Mouse (Mus musculus): ENCODE results near the gene Nmt1. TPM values are rescaled to one million over a fixed set of nuclear protein-coding genes. Genes with fewer than 3 reads are reported as not detected.

Nmt1 gene
- polyA plus RNA-seq, 1 experiment from 2014 or later: 36.7 TPM

GRCm38 (mm10) chr11:103099352-103099940 is 71.5 kb downstream of the Nmt1 start:
- H3K4me3 ChIP-seq (replicated peaks): no peak overlapping the region
- H3K27me3 ChIP-seq: peaks cover 60% of the 10 kb centered on the region
- H3K36me3 ChIP-seq (replicated peaks): no peaks in the 10 kb centered on the region
- H3K27ac ChIP-seq (replicated peaks): no peak overlapping the region
- no peak overlapping the region for H3K4me2 ChIP-seq
- no peaks in the 10 kb centered on the region for H3K9me3 ChIP-seq (replicated peaks)
- no peak overlapping the region for H3K9ac ChIP-seq
- 67% methylated on average over 12 of the region's 12 CpGs for WGBS (ENCODE audit: insufficient replicate concordance)
- H3K4me1 ChIP-seq (replicated peaks): peaks cover 32% of the 10 kb centered on the region
- no peak for ATAC-seq (ENCODE audit: insufficient read depth)

- WGBS (ENCODE audit: insufficient replicate concordance): 55% methylated on average over 8 of the region's 8 CpGs
- peaks cover 60% of the 10 kb centered on the region for H3K27me3 ChIP-seq
- no peak overlapping the region for H3K4me3 ChIP-seq (replicated peaks)
These were observed 72.4 kb downstream of the Nmt1 start for GRCm38 (mm10) chr11:103100361-103100760.

GRCm38 (mm10) chr11:103101481-103101865 is 73.5 kb downstream of the Nmt1 start, which contains the start of the genes Plcd3 and Acbd4:
Gene Plcd3, minus strand, starts transcription at chr11:103101658.
Gene Acbd4, plus strand, starts transcription at chr11:103101682.
- Histone ChIP-seq H3K4me1 (replicated peaks) (peaks cover 52% of the 10 kb centered on the region), H3K9ac (peak within 1 kb of the TSS; percentile 54), H3K4me3 (replicated peaks) (peak within 1 kb of the TSS; percentile 70), H3K4me2 (peak within 1 kb of the TSS; percentile 84), H3K27ac (replicated peaks) (peak within 1 kb of the TSS; percentile 72), H3K9me3 (replicated peaks) (no peaks in the 10 kb centered on the region), H3K36me3 (replicated peaks) (peaks cover 18% of the 10 kb centered on the region), H3K27me3 (peaks cover 55% of the 10 kb centered on the region)
- ATAC-seq (ENCODE audit: insufficient read depth): 0 out of 2 replicates have a peak, but pooled peaks have one; percentile 7
- WGBS (ENCODE audit: insufficient replicate concordance): under 1% methylated on average over 34 of the region's 34 CpGs

More at GRCm38 (mm10) chr11:103100361-103100760, 72.4 kb downstream of the Nmt1 start:
- Histone ChIP-seq H3K27ac (replicated peaks) (no peak overlapping the region), H3K4me1 (replicated peaks) (peaks cover 41% of the 10 kb centered on the region), H3K9ac (no peak overlapping the region), H3K9me3 (replicated peaks) (no peaks in the 10 kb centered on the region), H3K36me3 (replicated peaks) (peaks cover 7% of the 10 kb centered on the region; the same call in 1 of the 2 replicates), H3K4me2 (no peak overlapping the region)
- ATAC-seq (ENCODE audit: insufficient read depth): no peak

GRCm38 (mm10) chr11:103101866-103102501 is 74.0 kb downstream of the Nmt1 start:
- H3K9ac ChIP-seq: peak overlapping the region; percentile 54
- H3K27me3 ChIP-seq: peaks cover 53% of the 10 kb centered on the region
- H3K9me3 ChIP-seq (replicated peaks): no peaks in the 10 kb centered on the region
- peak overlapping the region; percentile 70 for H3K4me3 ChIP-seq (replicated peaks)
- WGBS (ENCODE audit: insufficient replicate concordance): 3% methylated on average over 30 of the region's 30 CpGs
- H3K36me3 ChIP-seq (replicated peaks): peaks cover 22% of the 10 kb centered on the region
- peak overlapping the region; percentile 84 for H3K4me2 ChIP-seq
- no peak for ATAC-seq (ENCODE audit: insufficient read depth)
- H3K27ac ChIP-seq (replicated peaks): peak overlapping the region; percentile 72
- peaks cover 57% of the 10 kb centered on the region for H3K4me1 ChIP-seq (replicated peaks)

- Histone ChIP-seq H3K4me3 (replicated peaks) (peak overlapping the region; percentile 70), H3K27me3 (peaks cover 45% of the 10 kb centered on the region), H3K9ac (peak overlapping the region; percentile 74), H3K27ac (replicated peaks) (peak overlapping the region; percentile 98), H3K4me2 (peak overlapping the region; percentile 84), H3K36me3 (replicated peaks) (peaks cover 31% of the 10 kb centered on the region), H3K9me3 (replicated peaks) (no peaks in the 10 kb centered on the region), H3K4me1 (replicated peaks) (peaks cover 62% of the 10 kb centered on the region)
- peak; percentile 88 for ATAC-seq (ENCODE audit: insufficient read depth)
- WGBS (ENCODE audit: insufficient replicate concordance): under 1% methylated on average over 35 of the region's 35 CpGs
These were observed 74.8 kb downstream of the Nmt1 start for GRCm38 (mm10) chr11:103102725-103103349.

- Histone ChIP-seq H3K4me1 (replicated peaks) (peaks cover 62% of the 10 kb centered on the region), H3K36me3 (replicated peaks) (peaks cover 39% of the 10 kb centered on the region), H3K9me3 (replicated peaks) (no peaks in the 10 kb centered on the region), H3K27me3 (peaks cover 39% of the 10 kb centered on the region), H3K9ac (peak overlapping the region; percentile 74), H3K4me3 (replicated peaks) (peak overlapping the region; percentile 70), H3K27ac (replicated peaks) (peak overlapping the region; percentile 98), H3K4me2 (peak overlapping the region; percentile 84)
- no peak for ATAC-seq (ENCODE audit: insufficient read depth)
- 47% methylated on average over 8 of the region's 8 CpGs for WGBS (ENCODE audit: insufficient replicate concordance)
These were observed 75.6 kb downstream of the Nmt1 start for GRCm38 (mm10) chr11:103103621-103104020.

GRCm38 (mm10) chr11:103104469-103104868 is 76.5 kb downstream of the Nmt1 start:
- 19% methylated on average over 7 of the region's 7 CpGs for WGBS (ENCODE audit: insufficient replicate concordance)
- H3K4me1 ChIP-seq (replicated peaks): peaks cover 62% of the 10 kb centered on the region
- peak overlapping the region; percentile 70 for H3K4me3 ChIP-seq (replicated peaks)
- H3K9me3 ChIP-seq (replicated peaks): no peaks in the 10 kb centered on the region
- H3K27me3 ChIP-seq: peaks cover 31% of the 10 kb centered on the region
- ATAC-seq (ENCODE audit: insufficient read depth): peak; percentile 50
- H3K27ac ChIP-seq (replicated peaks): peak overlapping the region; percentile 98
- peak overlapping the region; percentile 84 for H3K4me2 ChIP-seq
- peaks cover 47% of the 10 kb centered on the region for H3K36me3 ChIP-seq (replicated peaks)
- H3K9ac ChIP-seq: peak overlapping the region; percentile 74

- Histone ChIP-seq H3K9ac (peak overlapping the region; percentile 74), H3K9me3 (replicated peaks) (no peaks in the 10 kb centered on the region), H3K27me3 (peaks cover 23% of the 10 kb centered on the region), H3K4me3 (replicated peaks) (peak overlapping the region; percentile 70), H3K4me1 (replicated peaks) (peaks cover 62% of the 10 kb centered on the region), H3K27ac (replicated peaks) (peak overlapping the region; percentile 98), H3K4me2 (peak overlapping the region; percentile 84), H3K36me3 (replicated peaks) (peaks cover 50% of the 10 kb centered on the region)
- no peak for ATAC-seq (ENCODE audit: insufficient read depth)
- 66% methylated on average over 14 of the region's 14 CpGs for WGBS (ENCODE audit: insufficient replicate concordance)
These were observed 77.3 kb downstream of the Nmt1 start for GRCm38 (mm10) chr11:103105180-103105725.

GRCm38 (mm10) chr11:103105810-103106209 is 77.8 kb downstream of the Nmt1 start:
- 81% methylated on average over 6 of the region's 6 CpGs for WGBS (ENCODE audit: insufficient replicate concordance)
- Histone ChIP-seq H3K9ac (peak overlapping the region; percentile 74), H3K27ac (replicated peaks) (peak overlapping the region; percentile 98), H3K9me3 (replicated peaks) (no peaks in the 10 kb centered on the region), H3K4me1 (replicated peaks) (peaks cover 64% of the 10 kb centered on the region), H3K4me2 (peak overlapping the region; percentile 84), H3K36me3 (replicated peaks) (peaks cover 52% of the 10 kb centered on the region), H3K4me3 (replicated peaks) (peak overlapping the region; percentile 70), H3K27me3 (peaks cover 17% of the 10 kb centered on the region)
- ATAC-seq (ENCODE audit: insufficient read depth): no peak

- ATAC-seq (ENCODE audit: insufficient read depth): peak; percentile 32
- Histone ChIP-seq H3K36me3 (replicated peaks) (peaks cover 56% of the 10 kb centered on the region), H3K9me3 (replicated peaks) (no peaks in the 10 kb centered on the region), H3K27me3 (peaks cover 14% of the 10 kb centered on the region), H3K9ac (peak overlapping the region; percentile 42; the same call in 1 of the 2 replicates), H3K4me3 (replicated peaks) (peak overlapping the region; percentile 70), H3K4me2 (peak overlapping the region; percentile 84), H3K27ac (replicated peaks) (peak overlapping the region; percentile 98), H3K4me1 (replicated peaks) (peaks cover 64% of the 10 kb centered on the region)
- WGBS (ENCODE audit: insufficient replicate concordance): 38% methylated on average over 4 of the region's 4 CpGs
These were observed 78.4 kb downstream of the Nmt1 start for GRCm38 (mm10) chr11:103106386-103106785.

- Histone ChIP-seq H3K36me3 (replicated peaks) (peaks cover 40% of the 10 kb centered on the region), H3K27ac (replicated peaks) (peak overlapping the region; percentile 45; the same call in 1 of the 2 replicates), H3K27me3 (peaks cover 21% of the 10 kb centered on the region), H3K9me3 (replicated peaks) (no peaks in the 10 kb centered on the region), H3K4me2 (peak overlapping the region; percentile 65), H3K9ac (no peak overlapping the region), H3K4me3 (replicated peaks) (peak overlapping the region; percentile 39; the same call in 1 of the 2 replicates), H3K4me1 (replicated peaks) (peaks cover 55% of the 10 kb centered on the region)
- ATAC-seq (ENCODE audit: insufficient read depth): no peak
- 52% methylated on average over 10 of the region's 10 CpGs for WGBS (ENCODE audit: insufficient replicate concordance)
These were observed 83.3 kb downstream of the Nmt1 start for GRCm38 (mm10) chr11:103111301-103111700.

Data from liver, embryonic 15.5 days (tissue).